Mouse (Mus musculus): Measurements from ENCODE around the gene Ndufb7. TPM values are rescaled to one million over a fixed set of nuclear protein-coding genes. Genes with fewer than 3 reads are reported as not detected.
"Not testable (repeated sequence)": the region's sequence is repeated elsewhere in the genome, so short reads cannot be mapped to it uniquely, and the experiment has no call there.

Ndufb7 gene
- total and polyA plus RNA-seq, 3 experiments: 620 to 1,159 (median 733) TPM

DNA sequence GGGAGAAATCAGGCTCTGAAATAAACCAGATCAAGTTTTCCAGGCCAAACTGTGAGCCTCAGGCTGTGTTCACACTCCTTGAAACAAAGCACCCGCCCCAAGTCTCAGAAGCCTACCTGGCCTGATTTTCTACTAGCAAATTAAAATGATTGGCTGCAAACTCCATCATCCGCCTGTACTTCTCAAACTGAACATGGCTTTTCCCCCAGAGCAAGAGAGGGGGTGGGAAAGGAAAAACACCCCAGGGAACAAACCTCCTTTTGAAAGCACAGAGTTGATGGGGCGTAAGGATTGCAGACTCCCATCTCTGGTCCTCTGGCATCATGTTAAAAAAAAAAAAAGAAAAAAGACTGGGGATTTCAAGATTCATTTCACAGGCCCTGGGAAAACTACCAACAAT, 26.2 kb downstream of the Ndufb7 start:
- no peak overlapping the region for H3K4me3 ChIP-seq
- H3K79me2 ChIP-seq (replicated peaks; ENCODE audit: control insufficient read depth, insufficient read depth, low read length): peaks cover 1% of the 10 kb centered on the region; the same call in 1 of the 2 replicates
- H3K9ac ChIP-seq (ENCODE audit: low read depth, low read length): no peak overlapping the region
- intact Hi-C loops (cut with DNase I): loop anchor here (2.0 to 5.0 kb wide), 2 partner anchors 20 to 260 kb away; partner anchors contain the start of gene Elmod2
- no peak for DNase-seq
- TF ChIP-seq CTCF (IDR thresholded peaks at IDR 0.05) (no peak), POLR2A (IDR thresholded peaks at IDR 0.05; ENCODE audit: insufficient read depth, low read depth, low read length) (no peak), EP300 (IDR thresholded peaks at IDR 0.05; ENCODE audit: insufficient read depth, low read depth, low read length) (no peak)
- no peak overlapping the region for H3K27ac ChIP-seq
- peaks cover 2% of the 10 kb centered on the region; the same call in 1 of the 2 replicates for H3K4me1 ChIP-seq (ENCODE audit: control insufficient read depth, insufficient read depth, low read length)
- H3K36me3 ChIP-seq (ENCODE audit: control insufficient read depth, insufficient read depth, low read length): peaks cover 4% of the 10 kb centered on the region
- no peaks in the 10 kb centered on the region for H3K27me3 ChIP-seq (ENCODE audit: control insufficient read depth, insufficient read depth, low read length)
- 78% methylated on average over 3 of the region's 3 CpGs for WGBS

DNA sequence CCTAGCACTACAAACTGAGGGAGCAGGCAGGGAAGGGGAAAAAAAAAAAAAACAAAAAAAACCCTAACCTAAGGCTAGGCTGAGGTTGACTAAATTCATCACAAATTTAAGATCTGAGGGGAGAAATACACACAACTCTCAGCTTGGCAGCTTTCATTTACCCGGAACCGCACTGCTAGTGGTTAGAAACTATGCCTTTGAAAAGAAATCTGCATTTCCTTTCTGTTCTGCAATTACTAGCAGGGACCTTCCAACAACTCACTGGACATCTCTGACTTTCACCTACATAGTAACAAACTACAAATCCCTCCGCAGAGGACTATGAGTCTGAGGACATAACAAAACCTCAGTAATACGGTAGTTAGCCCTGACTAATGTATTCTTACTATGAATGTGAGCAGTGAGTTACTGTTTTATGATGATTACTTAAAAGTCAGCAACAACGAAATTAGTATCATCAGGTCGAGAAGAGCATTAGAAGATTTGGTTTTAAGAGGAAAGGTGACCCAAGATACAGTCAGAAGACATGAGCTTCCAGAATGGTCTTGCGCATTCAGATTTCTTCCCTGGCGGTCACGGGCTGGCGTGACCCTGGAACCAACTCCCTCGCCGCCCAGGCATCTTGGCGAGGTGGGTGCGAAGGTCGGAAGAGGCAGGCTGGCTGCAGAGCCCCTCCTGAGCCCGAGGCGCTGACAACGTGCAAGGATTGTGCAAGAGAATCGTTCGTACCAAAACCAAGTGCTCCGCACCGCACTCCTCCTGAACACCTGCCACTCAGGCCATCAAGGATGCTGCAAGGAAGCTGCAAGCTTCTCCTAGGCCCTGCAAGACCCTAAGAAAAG, 27.1 kb downstream of the Ndufb7 start:
- H3K4me1 ChIP-seq (ENCODE audit: control insufficient read depth, insufficient read depth, low read length): no peaks in the 10 kb centered on the region; the same call in 1 of the 2 replicates
- peak overlapping the region; percentile 87 for H3K9ac ChIP-seq (ENCODE audit: low read depth, low read length)
- peaks cover 4% of the 10 kb centered on the region for H3K36me3 ChIP-seq (ENCODE audit: control insufficient read depth, insufficient read depth, low read length)
- no peaks in the 10 kb centered on the region for H3K27me3 ChIP-seq (ENCODE audit: control insufficient read depth, insufficient read depth, low read length)
- peak overlapping the region; percentile 67 for H3K27ac ChIP-seq
- no peak for TF ChIP-seq CTCF (IDR thresholded peaks at IDR 0.05)
- intact Hi-C loops (cut with DNase I): loop anchor here (1.0 to 5.0 kb wide), 3 partner anchors 14 to 261 kb away; partner anchors contain the start of genes Elmod2 and Tecr
- 4% methylated on average over 22 of the region's 22 CpGs for WGBS
- H3K4me3 ChIP-seq: peak overlapping the region; percentile 61
- DNase-seq: no peak
- 0 out of 2 replicates have a peak, but pooled peaks cover 1% of the 10 kb centered on the region for H3K79me2 ChIP-seq (replicated peaks; ENCODE audit: control insufficient read depth, insufficient read depth, low read length)

DNA sequence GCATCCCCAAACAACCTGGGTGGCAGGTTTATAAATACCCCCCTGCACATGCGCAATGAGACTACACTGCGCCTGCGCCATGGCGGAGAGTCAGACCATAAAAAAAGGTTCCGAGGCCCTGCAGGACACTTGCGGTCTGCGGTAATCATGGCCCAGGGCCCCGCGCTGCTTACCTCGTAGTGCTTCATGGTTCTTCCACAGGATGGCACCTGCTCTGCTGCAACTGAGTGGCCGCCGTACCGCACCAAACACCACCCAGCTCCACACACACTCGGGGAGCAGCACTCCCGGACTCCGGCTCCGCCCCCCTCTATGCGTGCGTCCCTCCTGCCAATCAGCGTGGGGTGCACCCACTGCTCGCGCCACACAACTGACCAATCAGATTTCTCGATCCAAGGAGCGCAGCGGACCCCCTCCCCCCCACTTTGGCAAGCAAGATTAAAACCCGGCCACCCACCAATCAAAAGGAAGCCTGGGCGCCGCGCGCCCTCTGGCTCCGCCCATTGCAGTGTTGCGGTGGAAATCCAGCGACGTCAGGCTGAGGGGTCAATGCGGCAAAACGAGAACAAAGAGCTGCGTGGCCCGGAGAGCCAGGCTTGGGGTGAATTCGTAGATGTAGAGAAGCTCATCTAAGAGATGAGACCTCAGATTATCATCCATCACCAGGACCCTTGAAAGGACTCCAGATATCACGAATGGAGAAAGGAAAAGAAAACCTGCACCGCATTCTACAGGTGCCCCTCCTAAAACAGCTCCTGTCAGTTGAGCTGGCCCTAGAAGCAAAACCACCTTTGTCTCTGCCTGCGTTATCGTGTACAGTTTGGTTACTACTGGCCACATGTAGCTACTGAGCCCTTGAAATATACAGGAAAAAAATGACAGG, 27.9 kb downstream of the Ndufb7 start:
- TF ChIP-seq POLR2A (IDR thresholded peaks at IDR 0.05; ENCODE audit: insufficient read depth, low read depth, low read length) (peak; percentile 78), EP300 (IDR thresholded peaks at IDR 0.05; ENCODE audit: insufficient read depth, low read depth, low read length) (peak; percentile 58; the same call in 1 of the 2 replicates), CTCF (IDR thresholded peaks at IDR 0.05) (no peak)
- WGBS: under 1% methylated on average over 43 of the region's 43 CpGs
- Histone ChIP-seq H3K36me3 (ENCODE audit: control insufficient read depth, insufficient read depth, low read length) (peaks cover 4% of the 10 kb centered on the region; the same call in 1 of the 2 replicates), H3K9ac (ENCODE audit: low read depth, low read length) (peak overlapping the region; percentile 87), H3K4me1 (ENCODE audit: control insufficient read depth, insufficient read depth, low read length) (no peaks in the 10 kb centered on the region; the same call in 1 of the 2 replicates), H3K79me2 (replicated peaks; ENCODE audit: control insufficient read depth, insufficient read depth, low read length) (0 out of 2 replicates have a peak, but pooled peaks cover 1% of the 10 kb centered on the region), H3K4me3 (peak overlapping the region; percentile 61), H3K27ac (peak overlapping the region; percentile 67), H3K27me3 (ENCODE audit: control insufficient read depth, insufficient read depth, low read length) (no peaks in the 10 kb centered on the region)
- peak; percentile 92 to 97 for DNase-seq
- intact Hi-C loops (cut with DNase I): loop anchor here (1.0 to 5.0 kb wide), 2 partner anchors 13 to 262 kb away; partner anchors contain the start of genes Elmod2 and Tecr

DNA sequence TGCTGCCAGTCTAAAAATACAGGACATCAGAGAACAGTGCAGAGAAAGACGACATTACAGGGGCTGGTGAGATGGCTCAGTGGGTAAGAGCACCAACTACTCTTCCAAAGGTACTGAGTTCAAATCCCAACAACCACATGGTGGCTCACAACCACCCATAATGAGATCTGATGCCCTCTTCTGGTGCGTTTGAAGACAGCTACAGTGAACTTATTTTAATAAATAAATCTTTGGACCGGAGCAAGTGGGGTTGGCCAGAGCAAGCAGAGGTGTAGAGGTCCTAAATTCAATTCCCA, 28.5 kb downstream of the Ndufb7 start:
- peak; percentile 46 for TF ChIP-seq CTCF (IDR thresholded peaks at IDR 0.05)
- peak overlapping the region; percentile 66; the same call in 1 of the 2 replicates for H3K9ac ChIP-seq (ENCODE audit: low read depth, low read length)
- H3K27me3 ChIP-seq (ENCODE audit: control insufficient read depth, insufficient read depth, low read length); H3K79me2 ChIP-seq (replicated peaks; ENCODE audit: control insufficient read depth, insufficient read depth, low read length); H3K4me1 ChIP-seq (ENCODE audit: control insufficient read depth, insufficient read depth, low read length); H3K36me3 ChIP-seq (ENCODE audit: control insufficient read depth, insufficient read depth, low read length); intact Hi-C loops (cut with DNase I); DNase-seq: not testable (repeated sequence)
- peak overlapping the region; percentile 67 for H3K27ac ChIP-seq
- WGBS: 27% methylated on average over 3 of the region's 3 CpGs
- H3K4me3 ChIP-seq: peak overlapping the region; percentile 61

DNA sequence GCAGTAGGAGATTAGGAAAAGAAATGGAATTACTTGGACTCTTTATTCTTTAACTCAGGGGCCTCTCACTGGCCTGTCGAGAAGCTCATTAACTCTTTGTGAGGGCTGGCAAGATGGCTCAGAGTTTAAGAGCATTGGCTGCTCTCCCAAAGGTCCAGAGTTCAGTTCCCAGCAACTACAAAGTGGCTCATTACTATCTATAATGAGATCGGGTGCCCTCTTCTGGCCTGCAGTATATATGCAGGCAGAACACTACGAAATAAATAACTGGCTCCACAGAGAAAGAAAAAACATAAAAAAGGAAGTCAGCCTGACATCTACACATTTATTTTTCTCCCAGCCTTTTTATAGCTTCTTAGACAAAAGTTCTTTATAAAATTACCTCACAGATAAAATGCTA, 29.9 kb downstream of the Ndufb7 start:
- H3K36me3 ChIP-seq (ENCODE audit: control insufficient read depth, insufficient read depth, low read length): peaks cover 4% of the 10 kb centered on the region; the same call in 1 of the 2 replicates
- TF ChIP-seq CTCF (IDR thresholded peaks at IDR 0.05) (peak; percentile 79), POLR2A (IDR thresholded peaks at IDR 0.05; ENCODE audit: insufficient read depth, low read depth, low read length) (no peak), EP300 (IDR thresholded peaks at IDR 0.05; ENCODE audit: insufficient read depth, low read depth, low read length) (no peak)
- peak in 1 of 2 experiments; percentile 27 for DNase-seq
- intact Hi-C loops (cut with DNase I): no loop called here
- H3K4me1 ChIP-seq (ENCODE audit: control insufficient read depth, insufficient read depth, low read length): no peaks in the 10 kb centered on the region; the same call in 1 of the 2 replicates
- no peak overlapping the region for H3K27ac ChIP-seq
- no peaks in the 10 kb centered on the region for H3K79me2 ChIP-seq (replicated peaks; ENCODE audit: control insufficient read depth, insufficient read depth, low read length)
- no peaks in the 10 kb centered on the region for H3K27me3 ChIP-seq (ENCODE audit: control insufficient read depth, insufficient read depth, low read length)
- no peak overlapping the region for H3K9ac ChIP-seq (ENCODE audit: low read depth, low read length)
- 20% methylated on average over 3 of the region's 3 CpGs for WGBS
- no peak overlapping the region for H3K4me3 ChIP-seq
